Mouse (Mus musculus) liver, adult 2 months (tissue): ENCODE measurements around the gene Larp1b.

Source experiments
- CTCF ChIP-seq: fragments of 200-500 bp; IDR thresholded peaks from 2 replicates; pipeline ENCODE4 v1.5.1; 2011; ENCODE audit warnings: low read depth, low read length, control low read depth
- POLR2A ChIP-seq: fragments of 200-500 bp; IDR thresholded peaks from 2 replicates; pipeline ENCODE4 v1.6.1; 2011; ENCODE audit warnings: low read length, control low read depth; ENCODE audit not compliant: insufficient read depth; ENCODE audit errors: extremely low read depth

DNA sequence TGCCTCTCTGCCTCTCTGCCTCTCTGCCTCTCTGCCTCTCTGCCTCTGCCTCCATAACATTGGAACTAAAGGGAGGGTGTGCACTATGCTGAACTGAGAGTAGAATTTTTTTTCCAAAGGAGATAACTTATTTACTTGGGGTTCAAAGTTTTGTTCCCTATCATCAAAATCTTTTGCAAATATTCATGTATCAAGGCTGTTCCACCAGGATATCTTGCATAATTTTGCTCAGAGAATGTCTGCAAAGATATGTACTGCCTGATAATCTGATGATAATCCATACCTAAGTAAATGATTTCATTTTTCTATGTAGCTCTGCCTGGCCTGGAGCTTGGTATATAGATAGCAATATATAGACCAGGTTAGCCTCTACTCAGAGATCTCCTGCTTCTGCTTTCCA is 10.6 kb upstream of the Larp1b start:
- TF ChIP-seq CTCF (no peak), POLR2A (no peak)
